Mouse (Mus musculus): ENCODE data around the gene Pptc7.
A peak's percentile ranks its signal among the peaks of the same experiment; 100 is the strongest.

The Pptc7 gene

GRCm38 (mm10) chr5:122267136-122267535 is 17.0 kb upstream of the Pptc7 start:
- DNase-seq (ENCODE audit: low read depth), result no peak

DNA sequence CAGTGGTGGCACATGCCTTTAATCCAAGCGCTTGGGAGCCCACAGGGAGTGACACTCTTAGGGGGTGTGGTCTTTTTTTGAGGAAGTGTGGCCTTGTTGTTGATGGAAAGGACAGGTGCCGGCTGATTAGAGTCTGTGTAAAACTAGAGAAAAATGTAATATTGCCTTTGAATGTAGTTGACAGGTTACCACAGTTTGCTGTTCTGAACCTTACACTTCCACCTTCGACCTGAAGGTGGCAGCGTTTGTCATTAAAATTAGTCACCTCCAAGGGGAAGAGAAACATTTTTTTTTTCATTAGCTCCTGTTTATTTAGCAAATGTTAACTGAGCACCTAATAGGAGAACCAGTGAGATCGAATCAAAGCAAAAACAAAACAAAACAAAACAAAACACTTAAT is 16.3 kb upstream of the Pptc7 start:
- DNase-seq (ENCODE audit: low read depth), result peak; percentile 73

DNA sequence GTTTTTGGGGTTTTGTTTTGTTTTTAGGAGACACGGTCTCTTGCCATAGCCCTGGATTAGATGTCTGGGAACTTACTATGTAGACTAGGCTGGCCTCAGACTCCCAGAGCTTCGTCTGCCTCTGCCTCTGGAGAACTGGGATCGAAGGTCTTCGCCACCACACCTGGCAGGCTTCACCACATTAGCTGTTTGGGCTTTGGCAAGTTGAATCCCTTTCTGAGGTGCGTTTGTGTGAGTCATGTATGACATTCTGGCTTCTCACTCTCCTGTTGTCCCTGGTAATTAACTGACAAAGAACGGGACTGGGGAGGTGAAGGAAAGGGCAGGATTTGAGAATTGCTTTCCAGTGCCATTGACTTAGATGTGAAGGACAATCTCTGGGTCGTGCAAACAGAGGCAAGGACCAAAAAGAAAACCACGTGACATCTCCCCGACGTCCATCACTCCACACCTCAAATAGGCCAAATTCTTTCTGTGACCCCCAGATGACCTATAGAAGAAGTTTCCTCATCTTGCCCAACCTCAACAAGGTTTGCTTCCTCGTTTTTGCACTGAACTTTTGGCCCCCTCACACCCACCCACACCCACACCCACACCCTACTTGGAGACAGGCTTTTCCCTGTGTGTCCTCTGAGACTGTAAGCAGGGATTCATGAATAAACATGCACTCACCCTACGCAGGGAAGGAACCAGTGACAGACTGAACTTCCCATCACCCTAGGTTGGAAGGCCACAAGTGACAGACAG is 15.1 kb upstream of the Pptc7 start:
- no peak for DNase-seq (ENCODE audit: low read depth)

DNA sequence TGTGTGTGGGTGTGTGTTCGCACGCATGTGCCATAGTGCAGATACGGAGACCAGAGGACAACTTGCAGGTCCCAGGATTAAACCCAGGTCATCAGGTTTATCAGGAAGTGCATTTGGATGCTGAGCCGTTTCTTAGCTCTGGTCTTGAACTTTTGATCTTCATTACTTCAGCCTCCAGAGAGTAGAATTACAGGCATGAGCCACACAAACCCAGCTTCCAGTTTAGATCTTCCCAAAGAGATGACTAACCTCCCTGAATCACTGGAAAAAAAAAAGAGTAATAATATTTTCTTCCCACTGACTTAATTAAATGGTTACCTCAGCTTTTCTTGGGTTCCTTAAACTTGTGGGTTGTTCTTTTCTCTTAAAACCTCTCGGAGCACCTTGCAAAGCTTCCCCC is 11.3 kb upstream of the Pptc7 start:
- no peak for DNase-seq (ENCODE audit: low read depth)

- DNase-seq (ENCODE audit: low read depth), result no peak
These were observed 9.4 kb upstream of the Pptc7 start for GRCm38 (mm10) chr5:122274785-122275184.

DNA sequence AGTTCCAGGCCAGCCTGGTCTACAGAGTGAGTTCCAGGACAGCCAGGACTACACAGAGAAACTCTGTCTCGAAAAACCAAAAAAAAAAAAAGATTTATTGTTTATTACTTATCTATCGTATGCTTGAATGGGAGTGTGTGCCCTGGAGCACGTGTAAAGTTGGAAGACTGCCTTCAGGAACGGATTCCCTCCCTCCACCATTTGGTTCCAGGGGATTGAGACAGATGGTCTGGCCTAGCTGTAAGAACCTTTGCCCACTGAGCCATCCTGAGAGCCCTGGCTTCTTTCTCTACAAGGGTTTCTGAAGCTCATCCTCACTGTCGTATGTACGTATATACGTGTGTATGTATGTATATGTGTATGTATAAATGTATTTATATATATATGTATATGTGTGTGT is 5.2 kb upstream of the Pptc7 start:
- DNase-seq (ENCODE audit: low read depth), result no peak

DNA sequence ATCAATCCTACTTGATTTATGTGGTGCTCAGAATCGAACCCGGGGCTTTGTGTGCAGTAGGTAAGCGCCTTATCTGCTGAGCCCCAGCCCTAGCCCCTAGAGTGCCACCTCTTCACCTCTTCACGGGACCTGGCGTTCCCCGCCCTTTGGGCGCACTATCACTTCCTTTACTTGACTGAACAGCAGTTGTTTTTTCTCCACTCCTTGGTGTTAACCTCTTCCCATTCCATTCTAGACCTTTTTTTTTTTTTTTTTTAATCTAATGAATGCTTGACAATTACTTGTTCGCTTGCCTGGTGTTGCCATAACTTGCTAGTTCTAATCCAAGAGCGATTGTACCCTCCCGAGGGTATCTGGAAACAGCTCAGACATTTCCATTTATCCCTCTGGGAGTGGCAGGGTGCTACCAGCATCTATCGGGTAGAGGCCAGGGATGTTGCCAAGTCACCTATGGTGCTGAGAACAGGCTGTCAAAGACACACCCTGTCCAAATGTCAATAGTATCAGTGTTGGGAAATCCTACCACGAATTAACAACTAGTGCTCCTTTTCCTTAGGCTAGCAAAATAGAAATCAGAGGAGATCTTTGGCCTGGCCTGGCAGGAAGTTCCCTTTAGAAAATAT is 4.3 kb upstream of the Pptc7 start:
- no peak for DNase-seq (ENCODE audit: low read depth)

DNA sequence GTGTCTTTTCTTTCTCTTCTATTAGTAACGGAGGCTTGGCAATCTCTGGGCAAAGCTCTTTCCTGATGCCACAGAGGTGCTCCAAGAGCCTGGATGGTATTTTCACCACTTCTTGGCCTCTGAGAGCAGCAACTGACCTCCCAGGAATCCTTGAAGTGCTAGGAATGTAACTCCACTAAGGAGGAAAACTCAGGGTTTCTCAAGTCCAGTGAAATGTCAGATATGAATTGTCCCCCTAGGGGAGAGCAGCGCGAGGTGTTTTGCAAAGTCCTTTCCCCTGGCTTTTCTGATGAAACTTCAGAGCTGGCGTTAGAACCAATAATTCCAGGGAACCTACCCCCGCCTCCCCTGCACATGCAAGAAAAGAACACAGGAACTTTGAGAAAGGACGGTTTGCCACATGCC is 3.7 kb upstream of the Pptc7 start:
- no peak for DNase-seq (ENCODE audit: low read depth)

DNA sequence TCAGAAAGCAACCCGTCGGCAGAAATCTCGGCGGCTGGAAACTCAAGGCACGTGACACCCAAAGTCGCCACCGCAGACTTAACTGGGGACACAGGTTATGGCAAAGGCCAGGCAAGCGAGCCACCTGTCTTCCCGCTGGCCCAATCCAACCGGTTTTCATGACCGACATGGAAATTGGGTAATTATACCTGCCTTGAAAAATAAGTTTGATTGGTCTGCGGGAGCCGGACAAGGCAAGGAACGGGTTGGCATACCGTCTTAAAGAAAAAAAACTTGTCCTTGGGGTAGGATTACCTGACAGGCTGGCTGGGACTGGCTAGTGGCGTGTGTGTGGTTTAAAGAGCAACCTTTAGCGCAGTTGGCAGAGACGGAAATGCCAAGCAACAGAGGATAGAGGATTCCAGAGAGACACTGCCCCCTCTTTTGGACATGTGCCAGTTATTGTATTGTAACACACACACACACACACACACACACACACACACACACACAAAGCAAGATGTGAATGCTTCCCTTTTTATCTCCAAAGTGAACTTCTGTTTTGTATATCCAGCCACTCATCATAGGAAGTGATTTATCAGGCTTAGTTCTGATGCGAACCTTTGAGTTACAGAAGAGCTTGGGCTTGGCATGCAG is 3.2 kb upstream of the Pptc7 start:
- DNase-seq (ENCODE audit: low read depth), result no peak

GRCm38 (mm10) chr5:122283828-122284182 is 360 bp upstream of the Pptc7 start:
- DNase-seq (ENCODE audit: low read depth), result no peak

GRCm38 (mm10) chr5:122285029-122285766 is 1.0 kb downstream of the Pptc7 start:
- no peak for DNase-seq (ENCODE audit: low read depth)

- no peak for DNase-seq (ENCODE audit: low read depth)
These were observed 1.6 kb downstream of the Pptc7 start for GRCm38 (mm10) chr5:122285767-122286150.

DNA sequence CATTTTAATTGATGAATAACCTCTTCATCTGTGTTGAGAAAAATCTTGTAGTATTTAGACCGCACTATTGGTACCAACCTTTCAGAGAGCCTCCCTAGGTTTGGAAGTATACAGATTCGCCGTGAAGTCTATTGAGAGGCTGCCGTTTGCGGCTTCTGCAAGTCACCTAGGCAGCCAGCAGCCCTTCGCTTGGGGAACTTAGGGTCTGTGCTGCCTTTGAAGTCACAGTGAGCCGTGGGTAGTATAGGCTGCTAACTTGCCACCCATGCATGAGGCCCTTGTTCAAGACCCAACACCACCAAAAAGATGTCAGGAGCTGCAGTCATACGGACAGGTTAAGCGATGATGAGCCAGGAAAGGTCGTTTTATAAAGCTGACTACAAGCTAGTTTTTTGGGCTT is 2.0 kb downstream of the Pptc7 start:
- no peak for DNase-seq (ENCODE audit: low read depth)

- no peak for DNase-seq (ENCODE audit: low read depth)
These were observed 2.9 kb downstream of the Pptc7 start for GRCm38 (mm10) chr5:122287026-122287425.

GRCm38 (mm10) chr5:122288147-122288811 is 4.1 kb downstream of the Pptc7 start:
- DNase-seq (ENCODE audit: low read depth), result no peak

DNA sequence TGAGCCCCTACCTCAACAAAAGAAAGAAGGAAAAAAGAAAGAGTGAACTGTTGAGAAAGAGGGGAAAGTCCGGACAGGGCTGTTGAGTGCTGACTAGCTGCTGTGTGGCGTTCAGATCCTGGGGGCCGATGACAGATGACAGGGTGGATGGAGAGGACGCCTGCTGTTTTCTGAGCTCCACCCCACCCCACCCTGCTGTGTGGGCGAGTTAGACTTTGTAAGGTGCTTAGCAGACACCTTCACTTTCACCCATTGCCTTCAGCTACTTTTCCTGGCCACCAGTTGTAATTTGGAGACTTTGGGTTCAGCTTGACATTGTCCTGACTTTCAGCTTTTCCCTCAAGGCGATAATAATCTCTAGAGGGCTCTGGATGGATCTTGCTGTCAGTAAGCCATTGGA is 7.0 kb downstream of the Pptc7 start:
- DNase-seq (ENCODE audit: low read depth), result peak; percentile 63

DNA sequence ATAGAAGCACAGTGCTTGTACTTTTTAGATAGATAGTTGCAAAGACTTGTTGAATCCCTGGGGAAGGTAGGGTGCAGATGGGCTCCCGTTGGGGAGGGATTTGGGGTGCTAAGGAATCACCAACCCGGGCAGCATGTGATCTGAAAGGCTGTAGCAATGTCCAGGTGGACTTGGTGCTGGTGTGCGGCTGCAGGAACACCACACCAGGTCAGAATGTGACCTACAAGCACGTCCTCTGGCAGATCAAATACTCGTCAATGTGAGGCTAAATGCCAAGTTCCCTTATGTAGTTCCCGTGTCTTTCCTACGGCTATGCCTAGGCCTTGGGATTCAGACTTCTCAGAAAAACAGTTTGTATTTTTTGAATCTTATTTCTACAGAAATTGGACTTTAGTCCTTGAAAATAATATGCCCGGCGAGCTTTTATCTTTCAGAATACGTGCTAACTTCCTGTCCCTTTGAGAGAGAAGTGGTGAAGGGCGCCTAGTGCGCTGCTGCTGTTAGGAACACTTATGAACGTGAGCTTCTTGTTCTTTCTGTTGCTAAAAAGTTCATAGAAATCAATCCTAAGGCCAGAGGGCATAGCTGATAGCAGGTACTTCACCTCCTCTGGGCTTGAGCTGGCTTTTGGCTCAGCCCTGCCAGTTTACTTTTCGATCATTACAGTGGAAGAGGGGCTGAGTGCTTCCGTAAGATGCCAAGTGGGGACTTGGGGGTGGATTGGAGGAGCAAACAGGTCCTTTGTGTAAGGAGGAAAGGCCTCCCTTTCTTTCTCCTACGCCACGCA is 7.6 kb downstream of the Pptc7 start:
- DNase-seq (ENCODE audit: low read depth), result no peak

- DNase-seq (ENCODE audit: low read depth), result no peak
These were observed 9.0 kb downstream of the Pptc7 start for GRCm38 (mm10) chr5:122293131-122293530.

- DNase-seq (ENCODE audit: low read depth), result no peak
These were observed 10.1 kb downstream of the Pptc7 start for GRCm38 (mm10) chr5:122294219-122294735.

DNA sequence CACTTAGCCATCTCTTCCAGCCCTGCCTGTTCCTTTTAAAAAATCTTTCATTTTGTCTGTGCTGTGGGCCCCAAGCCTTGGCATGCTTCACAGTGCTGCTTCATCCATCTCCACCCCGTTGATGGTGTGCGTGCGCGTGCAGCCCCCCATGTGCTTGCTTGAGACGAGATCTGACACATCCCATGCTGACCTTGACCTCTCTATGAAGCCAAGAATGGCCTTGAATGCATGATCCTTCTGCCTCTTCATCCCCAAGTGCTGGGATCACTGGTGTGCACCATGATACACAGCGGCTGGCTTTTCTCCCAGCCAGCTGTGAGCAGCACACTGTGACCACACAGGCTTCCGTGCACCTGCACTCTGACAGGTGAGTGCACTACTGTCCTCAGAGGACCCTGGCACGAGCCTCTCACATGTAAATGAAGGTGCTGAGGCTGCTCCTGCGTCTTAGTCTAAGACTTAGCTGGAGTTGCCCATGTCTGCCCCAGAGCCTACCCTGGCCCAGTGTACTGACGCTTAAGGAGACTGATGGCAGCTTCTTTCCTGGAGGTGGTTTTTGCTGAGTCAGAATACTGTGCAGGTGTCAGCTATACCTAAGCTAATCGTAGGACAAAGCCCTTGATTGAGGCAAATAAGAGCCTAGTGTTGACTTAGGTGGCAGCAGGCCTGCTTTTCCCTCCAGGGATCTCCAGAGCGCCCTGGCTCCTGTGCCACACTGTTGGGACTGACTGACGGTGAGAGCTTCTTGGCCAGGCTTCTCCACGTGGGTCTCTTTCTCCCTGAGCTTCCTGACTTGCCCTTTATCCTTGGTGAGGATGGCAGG is 11.2 kb downstream of the Pptc7 start:
- DNase-seq (ENCODE audit: low read depth), result no peak
